Mouse (Mus musculus) ES-Bruce4 (cell line): ENCODE data around the gene Brca2. TPM values are rescaled to one million over a fixed set of nuclear protein-coding genes. Genes with fewer than 3 reads are reported as not detected.

ENCODE experiments used
- H3K27ac ChIP-seq: 2 replicates; pipeline ENCODE4 v1.5.1; 2012; ENCODE audit warnings: low read length, inconsistent platforms; ENCODE audit not compliant: insufficient read depth
- H3K27me3 ChIP-seq: 2 replicates; pipeline ENCODE4 v1.6.1; 2012; ENCODE audit warnings: mild to moderate bottlenecking, low read length, inconsistent platforms; ENCODE audit not compliant: control insufficient read depth, poor library complexity, insufficient read depth, severe bottlenecking
- H3K36me3 ChIP-seq: 2 replicates; pipeline ENCODE4 v1.6.1; 2012; ENCODE audit warnings: inconsistent platforms, mild to moderate bottlenecking, low read length, moderate library complexity; ENCODE audit not compliant: control insufficient read depth, poor library complexity, insufficient read depth, severe bottlenecking
- H3K4me1 ChIP-seq: one replicate; pipeline ENCODE4 v1.8.1; 2011; ENCODE audit warnings: low read length; ENCODE audit not compliant: control insufficient read depth, insufficient read depth
- H3K4me3 ChIP-seq: 2 replicates; pipeline ENCODE4 v1.5.1; 2011; ENCODE audit warnings: low read depth, mild to moderate bottlenecking, low read length
- H3K9ac ChIP-seq: 2 replicates; pipeline ENCODE4 v1.6.1; 2012; ENCODE audit warnings: low read depth, mild to moderate bottlenecking, inconsistent platforms; ENCODE audit not compliant: poor library complexity, severe bottlenecking
- H3K9me3 ChIP-seq: replicated peaks from 2 replicates; pipeline ENCODE4 v1.6.1; 2012; ENCODE audit warnings: mild to moderate bottlenecking, low read length, inconsistent platforms; ENCODE audit not compliant: control insufficient read depth, poor library complexity, insufficient read depth, severe bottlenecking
- CTCF ChIP-seq: IDR thresholded peaks from one replicate; pipeline ENCODE4 v1.8.1; 2011; ENCODE audit warnings: low read depth, low read length
- EP300 ChIP-seq: IDR thresholded peaks from 2 replicates; pipeline ENCODE4 v1.6.1; 2011; ENCODE audit warnings: low read depth, low read length; ENCODE audit not compliant: insufficient read depth
- POLR2A ChIP-seq: IDR thresholded peaks from one replicate; pipeline ENCODE4 v1.8.1; 2011; ENCODE audit warnings: low read length; ENCODE audit not compliant: insufficient read depth
- polyA plus RNA-seq: library from polyadenylated mRNA; stranded (reverse); fragments of >200 nt; gene quantifications from 2 replicates; pipeline ENCODE4 v1.2.4, GENCODE M21; 2011; ENCODE audit warnings: low read depth; ENCODE audit not compliant: missing spikeins, insufficient read depth, insufficient read length

Brca2 gene
- polyA plus RNA-seq, 1 experiment: 58.8 TPM

- Histone ChIP-seq H3K36me3 (no peaks in the 10 kb centered on the region; the same call in 1 of the 2 replicates), H3K4me3 (peak overlapping the region; percentile 50), H3K27ac (no peak overlapping the region), H3K4me1 (no peaks in the 10 kb centered on the region), H3K9ac (peak overlapping the region; percentile 84), H3K27me3 (no peaks in the 10 kb centered on the region), H3K9me3 (no peaks in the 10 kb centered on the region)
- TF ChIP-seq EP300: no peak
- no peak for TF ChIP-seq CTCF
- no peak for TF ChIP-seq POLR2A
Measured at GRCm38 (mm10) chr5:150522867-150523234, 421 bp downstream of the Brca2 start.

DNA sequence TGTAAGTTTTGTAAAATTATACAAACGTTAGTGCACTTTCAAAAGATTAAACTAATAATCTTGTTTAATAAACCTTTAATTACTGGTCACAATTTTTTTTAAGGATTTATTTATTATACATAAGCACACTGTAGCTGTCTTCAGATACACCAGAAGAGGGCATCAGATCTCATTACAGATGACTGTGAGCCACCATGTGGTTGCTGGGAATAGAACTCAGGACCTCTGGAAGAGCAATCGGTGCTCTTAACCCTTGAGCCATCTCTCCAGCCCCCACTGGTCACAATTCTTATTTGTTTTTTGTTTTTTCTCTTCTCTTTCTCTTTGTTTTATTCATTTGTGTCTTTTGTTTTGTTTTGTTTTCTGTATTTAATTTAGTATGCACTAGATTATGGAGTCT is 2.8 kb downstream of the Brca2 start:
- no peaks in the 10 kb centered on the region for H3K9me3 ChIP-seq
- H3K27ac ChIP-seq: no peak overlapping the region
- H3K36me3 ChIP-seq: peaks cover 4% of the 10 kb centered on the region; the same call in 1 of the 2 replicates
- no peak overlapping the region for H3K4me3 ChIP-seq
- H3K4me1 ChIP-seq: no peaks in the 10 kb centered on the region
- no peaks in the 10 kb centered on the region for H3K27me3 ChIP-seq
- no peak for TF ChIP-seq CTCF
- TF ChIP-seq EP300: no peak
- no peak for TF ChIP-seq POLR2A
- H3K9ac ChIP-seq: no peak overlapping the region

DNA sequence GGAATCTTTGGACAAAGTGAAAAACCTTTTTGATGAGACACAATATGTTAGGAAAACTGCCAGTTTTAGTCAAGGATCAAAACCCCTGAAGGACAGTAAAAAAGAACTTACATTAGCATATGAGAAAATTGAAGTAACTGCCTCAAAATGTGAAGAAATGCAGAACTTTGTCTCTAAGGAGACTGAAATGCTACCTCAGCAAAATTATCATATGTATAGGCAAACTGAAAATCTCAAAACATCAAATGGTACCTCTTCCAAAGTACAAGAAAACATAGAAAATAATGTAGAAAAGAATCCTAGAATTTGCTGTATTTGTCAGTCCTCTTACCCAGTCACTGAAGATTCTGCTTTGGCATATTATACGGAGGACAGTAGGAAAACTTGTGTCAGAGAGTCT is 18.9 kb downstream of the Brca2 start:
- no peak overlapping the region for H3K9ac ChIP-seq
- peaks cover 14% of the 10 kb centered on the region for H3K36me3 ChIP-seq
- no peak overlapping the region for H3K27ac ChIP-seq

DNA sequence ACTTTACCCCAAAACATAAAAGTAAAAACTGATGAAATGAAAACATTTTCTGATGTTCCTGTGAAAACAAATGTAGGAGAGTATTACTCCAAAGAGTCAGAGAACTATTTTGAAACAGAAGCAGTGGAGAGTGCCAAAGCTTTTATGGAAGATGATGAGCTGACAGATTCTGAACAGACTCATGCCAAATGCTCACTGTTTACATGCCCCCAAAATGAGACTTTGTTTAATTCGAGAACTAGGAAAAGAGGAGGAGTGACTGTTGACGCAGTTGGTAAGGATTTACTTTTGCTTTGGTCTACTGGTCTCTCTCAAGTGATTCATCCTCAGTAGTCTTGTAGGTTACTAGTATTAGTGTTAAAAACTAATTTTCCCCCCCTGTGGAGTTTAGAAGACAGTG is 20.8 kb downstream of the Brca2 start:
- no peak for TF ChIP-seq POLR2A
- no peak for TF ChIP-seq CTCF
- TF ChIP-seq EP300: no peak
- Histone ChIP-seq H3K36me3 (peaks cover 8% of the 10 kb centered on the region), H3K27ac (no peak overlapping the region), H3K4me3 (no peak overlapping the region), H3K4me1 (no peaks in the 10 kb centered on the region), H3K27me3 (no peaks in the 10 kb centered on the region; the same call in 1 of the 2 replicates), H3K9me3 (no peaks in the 10 kb centered on the region), H3K9ac (no peak overlapping the region)

More for the DNA sequence above, 18.9 kb downstream of the Brca2 start:
- Histone ChIP-seq H3K9me3 (no peaks in the 10 kb centered on the region), H3K4me1 (no peaks in the 10 kb centered on the region), H3K27me3 (no peaks in the 10 kb centered on the region; the same call in 1 of the 2 replicates), H3K4me3 (no peak overlapping the region)
- TF ChIP-seq POLR2A: no peak
- no peak for TF ChIP-seq EP300
- TF ChIP-seq CTCF: no peak

- H3K9me3 ChIP-seq: no peaks in the 10 kb centered on the region
- no peaks in the 10 kb centered on the region for H3K27me3 ChIP-seq
- TF ChIP-seq POLR2A (no peak), CTCF (no peak), EP300 (no peak)
- H3K9ac ChIP-seq: no peak overlapping the region
- H3K4me1 ChIP-seq: no peaks in the 10 kb centered on the region
- H3K27ac ChIP-seq: no peak overlapping the region
- H3K4me3 ChIP-seq: no peak overlapping the region
- H3K36me3 ChIP-seq: peaks cover 24% of the 10 kb centered on the region
Measured at GRCm38 (mm10) chr5:150551637-150552036, 29.2 kb downstream of the Brca2 start.

DNA sequence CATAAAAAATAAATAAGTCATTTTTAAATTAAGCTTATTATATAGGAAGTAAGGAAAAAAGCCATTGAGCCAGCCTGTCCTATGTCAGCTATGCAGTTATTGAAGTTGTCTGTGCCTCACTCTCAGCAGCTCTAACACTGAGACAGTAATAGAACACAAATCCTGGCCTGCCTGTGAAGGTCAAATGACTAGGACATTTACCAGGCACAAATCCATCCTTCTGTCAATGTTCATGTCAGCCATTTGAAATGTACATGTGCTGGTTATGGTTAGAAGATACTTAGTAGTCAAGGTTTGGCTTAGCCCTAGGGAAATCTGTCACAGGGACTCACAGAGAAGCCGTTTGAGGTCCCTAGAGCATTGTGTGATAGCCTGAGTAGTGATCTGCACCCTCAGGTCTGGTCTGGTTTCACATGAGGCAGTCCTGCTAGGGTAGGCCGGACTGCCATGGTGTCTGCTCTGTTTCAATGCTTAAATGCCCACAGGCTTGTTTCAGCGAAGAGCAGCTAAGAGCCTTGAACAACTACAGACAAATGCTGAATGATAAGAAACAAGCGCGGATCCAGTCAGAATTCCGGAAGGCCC is 37.2 kb downstream of the Brca2 start:
- H3K4me3 ChIP-seq: no peak overlapping the region
- H3K4me1 ChIP-seq: peaks cover 4% of the 10 kb centered on the region
- H3K9ac ChIP-seq: no peak overlapping the region
- no peaks in the 10 kb centered on the region for H3K9me3 ChIP-seq
- H3K27ac ChIP-seq: no peak overlapping the region
- no peaks in the 10 kb centered on the region for H3K27me3 ChIP-seq
- TF ChIP-seq POLR2A (no peak), CTCF (no peak)
- peaks cover 28% of the 10 kb centered on the region for H3K36me3 ChIP-seq
